Mouse (Mus musculus): ENCODE results near the gene Tlcd1. TPM values are rescaled to one million over a fixed set of nuclear protein-coding genes. Genes with fewer than 3 reads are reported as not detected.

The Tlcd1 gene
- polyA plus RNA-seq, 1 experiment: 15.4 TPM

GRCm38 (mm10) chr11:78161968-78162367 lies 14.5 kb upstream of the Tlcd1 start:
- peak; percentile 35 for DNase-seq (ENCODE audit: low read depth)
- TF ChIP-seq CTCF (IDR thresholded peaks at IDR 0.05; ENCODE audit: borderline replicate concordance, extremely low read depth, insufficient read depth, insufficient read length) (no peak), POLR2A (IDR thresholded peaks at IDR 0.05; ENCODE audit: borderline replicate concordance, extremely low read depth, insufficient read depth, insufficient read length, poor library complexity, severe bottlenecking) (no peak)

GRCm38 (mm10) chr11:78162504-78162903 lies 14.0 kb upstream of the Tlcd1 start:
- peak; percentile 77 for DNase-seq (ENCODE audit: low read depth)
- TF ChIP-seq CTCF (IDR thresholded peaks at IDR 0.05; ENCODE audit: borderline replicate concordance, extremely low read depth, insufficient read depth, insufficient read length) (no peak), POLR2A (IDR thresholded peaks at IDR 0.05; ENCODE audit: borderline replicate concordance, extremely low read depth, insufficient read depth, insufficient read length, poor library complexity, severe bottlenecking) (no peak)

GRCm38 (mm10) chr11:78163045-78163444 lies 13.5 kb upstream of the Tlcd1 start:
- no peak for DNase-seq (ENCODE audit: low read depth)
- no peak for TF ChIP-seq POLR2A (IDR thresholded peaks at IDR 0.05; ENCODE audit: borderline replicate concordance, extremely low read depth, insufficient read depth, insufficient read length, poor library complexity, severe bottlenecking)
- no peak for TF ChIP-seq CTCF (IDR thresholded peaks at IDR 0.05; ENCODE audit: borderline replicate concordance, extremely low read depth, insufficient read depth, insufficient read length)

GRCm38 (mm10) chr11:78163681-78164603 lies 12.6 kb upstream of the Tlcd1 start:
- no peak; the same call in 1 of the 2 replicates for TF ChIP-seq POLR2A (IDR thresholded peaks at IDR 0.05; ENCODE audit: borderline replicate concordance, extremely low read depth, insufficient read depth, insufficient read length, poor library complexity, severe bottlenecking)
- TF ChIP-seq CTCF (IDR thresholded peaks at IDR 0.05; ENCODE audit: borderline replicate concordance, extremely low read depth, insufficient read depth, insufficient read length): no peak
- peak; percentile 92 for DNase-seq (ENCODE audit: low read depth)

GRCm38 (mm10) chr11:78164604-78164923 lies 11.9 kb upstream of the Tlcd1 start:
- DNase-seq (ENCODE audit: low read depth): no peak
- no peak for TF ChIP-seq POLR2A (IDR thresholded peaks at IDR 0.05; ENCODE audit: borderline replicate concordance, extremely low read depth, insufficient read depth, insufficient read length, poor library complexity, severe bottlenecking)
- TF ChIP-seq CTCF (IDR thresholded peaks at IDR 0.05; ENCODE audit: borderline replicate concordance, extremely low read depth, insufficient read depth, insufficient read length): no peak

GRCm38 (mm10) chr11:78164924-78165760 lies 11.4 kb upstream of the Tlcd1 start, which contains the start of gene Traf4:
Gene Traf4 (minus strand): TSS chr11:78165589.
- TF ChIP-seq CTCF (IDR thresholded peaks at IDR 0.05; ENCODE audit: borderline replicate concordance, extremely low read depth, insufficient read depth, insufficient read length) (no peak), POLR2A (IDR thresholded peaks at IDR 0.05; ENCODE audit: borderline replicate concordance, extremely low read depth, insufficient read depth, insufficient read length, poor library complexity, severe bottlenecking) (peak; percentile 95)
- DNase-seq (ENCODE audit: low read depth): peak; percentile 93

- DNase-seq (ENCODE audit: low read depth): no peak
- TF ChIP-seq POLR2A (IDR thresholded peaks at IDR 0.05; ENCODE audit: borderline replicate concordance, extremely low read depth, insufficient read depth, insufficient read length, poor library complexity, severe bottlenecking): no peak
- no peak for TF ChIP-seq CTCF (IDR thresholded peaks at IDR 0.05; ENCODE audit: borderline replicate concordance, extremely low read depth, insufficient read depth, insufficient read length)
These were observed 10.8 kb upstream of the Tlcd1 start for GRCm38 (mm10) chr11:78165761-78166109.

- TF ChIP-seq CTCF (IDR thresholded peaks at IDR 0.05; ENCODE audit: borderline replicate concordance, extremely low read depth, insufficient read depth, insufficient read length) (no peak), POLR2A (IDR thresholded peaks at IDR 0.05; ENCODE audit: borderline replicate concordance, extremely low read depth, insufficient read depth, insufficient read length, poor library complexity, severe bottlenecking) (no peak)
These were observed 10.3 kb upstream of the Tlcd1 start for GRCm38 (mm10) chr11:78166161-78166560.

GRCm38 (mm10) chr11:78166640-78167039 lies 9.9 kb upstream of the Tlcd1 start:
- no peak for DNase-seq (ENCODE audit: low read depth)
- TF ChIP-seq CTCF (IDR thresholded peaks at IDR 0.05; ENCODE audit: borderline replicate concordance, extremely low read depth, insufficient read depth, insufficient read length) (no peak), POLR2A (IDR thresholded peaks at IDR 0.05; ENCODE audit: borderline replicate concordance, extremely low read depth, insufficient read depth, insufficient read length, poor library complexity, severe bottlenecking) (no peak)

More at GRCm38 (mm10) chr11:78166161-78166560, 10.3 kb upstream of the Tlcd1 start:
- DNase-seq (ENCODE audit: low read depth): no peak

GRCm38 (mm10) chr11:78167257-78167959 lies 9.1 kb upstream of the Tlcd1 start:
- TF ChIP-seq CTCF (IDR thresholded peaks at IDR 0.05; ENCODE audit: borderline replicate concordance, extremely low read depth, insufficient read depth, insufficient read length) (no peak), POLR2A (IDR thresholded peaks at IDR 0.05; ENCODE audit: borderline replicate concordance, extremely low read depth, insufficient read depth, insufficient read length, poor library complexity, severe bottlenecking) (no peak)

More at GRCm38 (mm10) chr11:78167257-78167959, 9.1 kb upstream of the Tlcd1 start:
- no peak for DNase-seq (ENCODE audit: low read depth)
